Mouse (Mus musculus) CH12.LX (cell line): ENCODE results near the gene Slc2a5. TPM values are rescaled to one million over a fixed set of nuclear protein-coding genes. Genes with fewer than 3 reads are reported as not detected.

Experiments used
- DNase-seq: peaks from one replicate; pipeline ENCODE4 v3.0.0-alpha.2; 2013; ENCODE audit errors: extremely low read depth
- H3K27ac ChIP-seq: 2 replicates; pipeline ENCODE4 v1.5.1; 2012; ENCODE audit warnings: low read depth, mild to moderate bottlenecking, control low read depth, moderate library complexity; ENCODE audit not compliant: insufficient read depth
- H3K27me3 ChIP-seq: replicated peaks from 2 replicates; pipeline ENCODE3; 2012; ENCODE audit warnings: inconsistent platforms
- H3K36me3 ChIP-seq, 2 experiments: replicated peaks in 1 of 2; 2 replicates each; pipeline versions ENCODE3 to v1.6.1; 2012; ENCODE audit warnings: inconsistent platforms in 1 of 2, low read length in 1 of 2, mild to moderate bottlenecking in 1 of 2, mixed read lengths in 1 of 2, moderate library complexity in 1 of 2; ENCODE audit not compliant: control insufficient read depth in 1 of 2, insufficient read depth in 1 of 2
- H3K4me1 ChIP-seq, 2 experiments: 2 replicates each; pipeline ENCODE4 v1.6.1; 2012; ENCODE audit warnings: inconsistent platforms in 1 of 2, moderate library complexity in 1 of 2; ENCODE audit not compliant: insufficient read depth in 2 of 2, control insufficient read depth in 1 of 2
- H3K4me2 ChIP-seq: 2 replicates; pipeline ENCODE4 v1.6.1; 2012; ENCODE audit warnings: low read depth, mild to moderate bottlenecking, control low read depth; ENCODE audit not compliant: poor library complexity, insufficient read depth, severe bottlenecking
- H3K4me3 ChIP-seq, 3 experiments: fragments of 150-350 bp in 1 of 3; sonication (generic) in 1 of 3; replicated peaks in 1 of 3; 2 replicates each; pipeline versions ENCODE3 to v1.5.1; 2011 to 2012; ENCODE audit warnings: low read depth in 2 of 3, low read length in 2 of 3, mild to moderate bottlenecking in 2 of 3, moderate library complexity in 2 of 3, control low read depth in 1 of 3, improper control_type of control experiment in 1 of 3, inconsistent platforms in 1 of 3, mixed read lengths in 1 of 3; ENCODE audit not compliant: poor library complexity in 1 of 3
- H3K79me2 ChIP-seq: replicated peaks from 2 replicates; pipeline ENCODE4 v1.6.1; 2012; ENCODE audit warnings: mild to moderate bottlenecking, moderate library complexity; ENCODE audit not compliant: control insufficient read depth, poor library complexity, insufficient read depth, severe bottlenecking; ENCODE audit errors: extremely low read depth
- H3K9ac ChIP-seq: 2 replicates; pipeline ENCODE4 v1.6.1; 2012; ENCODE audit warnings: low read depth, mild to moderate bottlenecking, control low read depth, moderate library complexity; ENCODE audit not compliant: insufficient read depth
- H3K9me3 ChIP-seq: replicated peaks from 2 replicates; pipeline ENCODE3; 2012; ENCODE audit warnings: low read length, inconsistent platforms, mixed read lengths
- BHLHE40 ChIP-seq: IDR thresholded peaks from 2 replicates; pipeline ENCODE4 v1.6.1; 2011; ENCODE audit warnings: mild to moderate bottlenecking, low read depth, low read length, improper control_type of control experiment
- CHD1 ChIP-seq: IDR thresholded peaks from 2 replicates; pipeline ENCODE4 v1.6.1; 2012; ENCODE audit warnings: low read depth, low read length, improper control_type of control experiment, inconsistent platforms
- CHD2 ChIP-seq: IDR thresholded peaks from 2 replicates; pipeline ENCODE4 v1.6.1; 2011; ENCODE audit warnings: low read length, improper control_type of control experiment
- ELF1 ChIP-seq: IDR thresholded peaks from 2 replicates; pipeline ENCODE4 v1.6.1; 2014; ENCODE audit warnings: low read depth, mild to moderate bottlenecking, inconsistent platforms, low read length, improper control_type of control experiment
- ETS1 ChIP-seq: conservative IDR thresholded peaks from 2 replicates; pipeline ENCODE4 v1.6.1; 2012; ENCODE audit warnings: low read depth, mild to moderate bottlenecking, inconsistent platforms, low read length, improper control_type of control experiment, moderate library complexity
- GABPA ChIP-seq: IDR thresholded peaks from 2 replicates; pipeline ENCODE4 v1.6.1; 2012; ENCODE audit warnings: low read depth, low read length, improper control_type of control experiment, inconsistent platforms; ENCODE audit not compliant: insufficient replicate concordance
- IRF4 ChIP-seq: IDR thresholded peaks from 2 replicates; pipeline ENCODE4 v1.6.1; 2014; ENCODE audit warnings: low read depth, mild to moderate bottlenecking, inconsistent platforms, low read length, improper control_type of control experiment
- JUND ChIP-seq: conservative IDR thresholded peaks from 2 replicates; pipeline ENCODE4 v1.6.1; 2011; ENCODE audit warnings: low read depth, low read length, improper control_type of control experiment
- KAT2A ChIP-seq: IDR thresholded peaks from 2 replicates; pipeline ENCODE4 v1.6.1; 2012; ENCODE audit warnings: low read length, improper control_type of control experiment, inconsistent platforms; ENCODE audit not compliant: insufficient replicate concordance
- MAX ChIP-seq: IDR thresholded peaks from 2 replicates; pipeline ENCODE4 v1.6.1; 2011; ENCODE audit warnings: low read length, improper control_type of control experiment
- MEF2A ChIP-seq: IDR thresholded peaks from 2 replicates; pipeline ENCODE4 v1.6.1; 2014; ENCODE audit warnings: low read depth, mild to moderate bottlenecking, inconsistent platforms, low read length, improper control_type of control experiment, borderline replicate concordance
- NRF1 ChIP-seq: IDR thresholded peaks from 2 replicates; pipeline ENCODE4 v1.6.1; 2014; ENCODE audit warnings: low read depth, mild to moderate bottlenecking, inconsistent platforms, low read length, improper control_type of control experiment, moderate library complexity
- POLR2AphosphoS2 ChIP-seq: IDR thresholded peaks from 2 replicates; pipeline ENCODE4 v1.6.1; 2011; ENCODE audit warnings: low read depth, low read length, improper control_type of control experiment
- RAD21 ChIP-seq: IDR thresholded peaks from 2 replicates; pipeline ENCODE4 v1.6.1; 2011; ENCODE audit warnings: low read depth, mild to moderate bottlenecking, low read length, improper control_type of control experiment, moderate library complexity
- SIN3A ChIP-seq: IDR thresholded peaks from 2 replicates; pipeline ENCODE4 v1.6.1; 2012; ENCODE audit warnings: low read length, improper control_type of control experiment, inconsistent platforms
- SMC3 ChIP-seq: IDR thresholded peaks from 2 replicates; pipeline ENCODE4 v1.6.1; 2011; ENCODE audit warnings: low read depth, low read length, improper control_type of control experiment
- UBTF ChIP-seq: IDR thresholded peaks from 2 replicates; pipeline ENCODE4 v1.6.1; 2012; ENCODE audit warnings: low read depth, mild to moderate bottlenecking, inconsistent platforms, low read length, improper control_type of control experiment, moderate library complexity
- USF1 ChIP-seq: IDR thresholded peaks from 2 replicates; pipeline ENCODE4 v1.6.1; 2014; ENCODE audit warnings: low read depth, mild to moderate bottlenecking, inconsistent platforms, low read length, improper control_type of control experiment
- dilution Hi-C: fragments of 300-500 bp; cut with MboI; formaldehyde crosslinking; loops from 2 replicates; pipeline ENCODE4 v1.14.3; 2020; ENCODE audit warnings: low sequenced_read_pairs; ENCODE audit not compliant: extremely low pct_unique_long_range_greater_than_20kb, extremely low pct_ligation_motif_present
- in situ Hi-C: fragments of 300-500 bp; cut with MboI; formaldehyde crosslinking; loops from 3 replicates; pipeline ENCODE4 v1.14.3; 2019; ENCODE audit warnings: low sequenced_read_pairs, low pct_ligation_motif_present, low pct_unique_long_range_greater_than_20kb, mixed read lengths
- polyA plus RNA-seq: library from polyadenylated mRNA; unstranded; fragments of >175 nt; gene quantifications from 2 replicates; pipeline ENCODE4 v1.2.1, GENCODE M21; 2012; ENCODE audit warnings: low read depth; ENCODE audit not compliant: insufficient read length
- total RNA-seq, 2 experiments: library from RNA; depleted of rRNA; stranded (reverse); fragments of 300-350 nt in 1 of 2; fragments of >200 nt in 1 of 2; gene quantifications; 2 replicates each; pipeline ENCODE4 v1.2.3; 2012 to 2014

The Slc2a5 gene
- total and polyA plus RNA-seq, 3 experiments: 0.81 to 1.5 (median 1.4) TPM

GRCm38 (mm10) chr4:150168406-150168805, 49.3 kb downstream of the Slc2a5 start:
- H3K4me3 ChIP-seq: no peak overlapping the region
- H3K36me3 ChIP-seq: no peaks in the 10 kb centered on the region
- peaks cover 2% of the 10 kb centered on the region for H3K27me3 ChIP-seq
- no peaks in the 10 kb centered on the region for H3K79me2 ChIP-seq
- H3K4me1 ChIP-seq: peaks cover 5 to 6% of the 10 kb centered on the region in 2 experiments; a peak in 3 of 4 replicates
- H3K9me3 ChIP-seq: peaks cover 3% of the 10 kb centered on the region
- no peak overlapping the region for H3K4me2 ChIP-seq
- H3K9ac ChIP-seq: no peak overlapping the region
- no peak overlapping the region for H3K27ac ChIP-seq
- dilution Hi-C loops: no loop called here
- DNase-seq: no peak
- in situ Hi-C loops: no loop called here
- TF ChIP-seq USF1 (no peak), CHD1 (no peak), RAD21 (no peak), MAX (no peak), ETS1 (no peak), SMC3 (no peak), BHLHE40 (no peak), MEF2A (no peak), UBTF (no peak), JUND (no peak), KAT2A (no peak), POLR2AphosphoS2 (no peak), CHD2 (no peak), GABPA (no peak), SIN3A (no peak), NRF1 (no peak), ELF1 (no peak), IRF4 (no peak)

DNA sequence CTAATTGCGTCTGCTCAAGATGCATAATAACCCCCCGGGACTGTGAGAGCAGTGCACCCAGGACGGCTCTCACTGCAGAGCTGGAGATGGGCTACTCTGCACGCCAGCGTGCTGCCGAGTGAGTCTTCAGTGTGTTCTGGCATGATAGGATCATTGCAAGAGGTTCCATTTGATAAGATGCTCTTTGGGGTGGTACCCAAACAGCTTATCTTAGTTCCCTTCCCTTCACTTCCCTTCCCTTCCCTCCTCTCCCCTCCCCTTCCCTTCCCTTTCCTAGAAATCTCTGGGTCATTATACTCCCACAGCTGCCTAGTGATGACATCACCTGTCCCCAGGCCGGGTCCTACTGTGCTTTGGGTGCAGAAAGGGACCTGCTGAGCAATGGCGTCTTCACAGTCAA, 53.0 kb downstream of the Slc2a5 start:
- dilution Hi-C loops: no loop called here
- no peak for TF ChIP-seq NRF1
- Histone ChIP-seq H3K79me2 (no peaks in the 10 kb centered on the region), H3K4me3 (no peak overlapping the region), H3K36me3 (no peaks in the 10 kb centered on the region), H3K9me3 (no peaks in the 10 kb centered on the region), H3K4me2 (no peak overlapping the region), H3K27me3 (peaks cover 2% of the 10 kb centered on the region), H3K9ac (no peak overlapping the region), H3K4me1 (peaks cover 0 to 6% of the 10 kb centered on the region in 2 experiments; a peak in 2 of 4 replicates), H3K27ac (no peak overlapping the region)
- in situ Hi-C loops: no loop called here
- DNase-seq: no peak
